Mouse (Mus musculus) liver, embryonic 14.5 days (tissue): ENCODE results near the gene Tead2.

ENCODE experiments used
- CTCF ChIP-seq: IDR thresholded peaks from 2 replicates; pipeline ENCODE4 v1.5.1; 2016; ENCODE audit warnings: antibody characterized with exemption, low read depth, control low read depth
- EP300 ChIP-seq: IDR thresholded peaks from 2 replicates; pipeline ENCODE4 v1.6.1; 2016; ENCODE audit warnings: antibody characterized with exemption, low read depth

GRCm38 (mm10) chr7:45193871-45194785 is 21.4 kb upstream of the Tead2 start:
- TF ChIP-seq CTCF, result no peak
- TF ChIP-seq EP300, result no peak
